Mouse (Mus musculus) heart, adult 2 months (tissue): ENCODE data around the gene Syk.

Source experiments
- CTCF ChIP-seq: fragments of 200-600 bp; IDR thresholded peaks from 2 replicates; pipeline ENCODE4 v1.8.1; 2022; ENCODE audit warnings: antibody characterized with exemption, mild to moderate bottlenecking, moderate library complexity
- POLR2A ChIP-seq: fragments of 200-500 bp; IDR thresholded peaks from 2 replicates; pipeline ENCODE4 v1.6.1; 2011; ENCODE audit warnings: mild to moderate bottlenecking, low read depth, low read length, control low read depth; ENCODE audit not compliant: insufficient read depth

GRCm38 (mm10) chr13:52618592-52618991 is 35.6 kb downstream of the Syk start:
- TF ChIP-seq CTCF (no peak), POLR2A (no peak)
